Mouse (Mus musculus): ENCODE data around the gene Dph6. TPM values are rescaled to one million over a fixed set of nuclear protein-coding genes. Genes with fewer than 3 reads are reported as not detected.

The Dph6 gene
- polyA plus RNA-seq, 1 experiment, result 5.0 TPM

GRCm38 (mm10) chr2:114543000-114543622, 111.7 kb downstream of the Dph6 start:
- 78% methylated on average over 2 of the region's 2 CpGs for WGBS
- DNase-seq (ENCODE audit: low read depth, low spot score), result no peak

- WGBS, result 84% methylated on average over 2 of the region's 2 CpGs
- DNase-seq (ENCODE audit: low read depth, low spot score), result no peak
These were observed 112.4 kb downstream of the Dph6 start for GRCm38 (mm10) chr2:114542325-114542724.

- 91% methylated on average over 6 of the region's 6 CpGs for WGBS
- DNase-seq (ENCODE audit: low read depth, low spot score), result no peak
These were observed 114.3 kb downstream of the Dph6 start for GRCm38 (mm10) chr2:114540416-114540815.

GRCm38 (mm10) chr2:114536032-114536431, 118.7 kb downstream of the Dph6 start:
- WGBS, result 63% methylated on average over 1 of the region's 1 CpGs
- no peak for DNase-seq (ENCODE audit: low read depth, low spot score)

GRCm38 (mm10) chr2:114531010-114531756, 123.6 kb downstream of the Dph6 start:
- 73% methylated on average over 5 of the region's 5 CpGs for whole genome bisulfite sequencing
- no peak for DNase-seq (ENCODE audit: low read depth, low spot score)

GRCm38 (mm10) chr2:114520414-114520813, 134.3 kb downstream of the Dph6 start:
- WGBS, result 75% methylated on average over 5 of the region's 5 CpGs
- DNase-seq (ENCODE audit: low read depth, low spot score), result no peak

- no peak for DNase-seq (ENCODE audit: low read depth, low spot score)
- 36% methylated on average over 3 of the region's 3 CpGs for WGBS
These were observed 134.9 kb downstream of the Dph6 start for GRCm38 (mm10) chr2:114519907-114520306.

GRCm38 (mm10) chr2:114492398-114492797, 162.4 kb downstream of the Dph6 start:
- DNase-seq (ENCODE audit: low read depth, low spot score), result no peak
- WGBS, result 23% methylated on average over 3 of the region's 3 CpGs

GRCm38 (mm10) chr2:114491907-114492306, 162.9 kb downstream of the Dph6 start:
- DNase-seq (ENCODE audit: low read depth, low spot score), result no peak
- 58% methylated on average over 3 of the region's 3 CpGs for WGBS

GRCm38 (mm10) chr2:114486980-114487379, 167.8 kb downstream of the Dph6 start:
- no peak for DNase-seq (ENCODE audit: low read depth, low spot score)

Measured in large intestine, adult 2 months (tissue).